In genomic region chr4:40875842-40876241, GRCm38 (mm10) we compare ENCODE assay signal across 9 mouse cellular contexts. TPM values are rescaled to one million over a fixed set of nuclear protein-coding genes. Genes with fewer than 3 reads are reported as not detected.
DNase-seq lines count a peak whose midpoint lies in the region; ATAC-seq and TF ChIP-seq lines count a peak whose summit lies in the region.
"Had no signal": no experiment of that assay in that cellular context is flagged by ENCODE, and none has a peak within 500 bp of the region (broad histone marks: within the 10 kb centered on the region; RNA-seq: fewer than 3 reads in every experiment).

No protein-coding gene starts in this region.

- H3K9me3 ChIP-seq in heart, embryonic 10.5 days = no peaks in the 10 kb centered on the region
- H3K9me3 ChIP-seq: neural tube, embryonic 13.5 days had no signal

- 89% methylated on average over 20 of the region's 20 CpGs for WGBS in heart, embryonic 10.5 days
- 86% methylated on average over 20 of the region's 20 CpGs for WGBS in small intestine, adult 2 months

- TF ChIP-seq POLR2A in small intestine, adult 2 months (IDR thresholded peaks at IDR 0.05; ENCODE audit: low read depth, low read length) = no peak

- DNase-seq in heart, embryonic 10.5 days (ENCODE audit: low spot score) = no peak
- DNase-seq in heart, postnatal 14 days = no peak
- peak; percentile 79 to 86 for DNase-seq in left cerebral cortex, adult 18-20 months (ENCODE audit: low spot score in 2 of 2)
- DNase-seq in urinary bladder, adult 2 months (ENCODE audit: low spot score) = no peak
- no peak for DNase-seq in adrenal gland, adult 8-10 months
- DNase-seq in cerebellum, adult 18-20 months = no peak

- ATAC-seq in common myeloid progenitor, adult 5-6 weeks (replicated peaks; ENCODE audit: low read depth, poor library complexity, severe bottlenecking) = peak; percentile 28

- peak overlapping the region; percentile 36; the same call in 1 of the 2 replicates for H3K27ac ChIP-seq in heart, embryonic 10.5 days
- H3K27ac ChIP-seq in small intestine, adult 2 months (ENCODE audit: insufficient read depth, low read depth, low read length) = no peak overlapping the region
- H3K27ac ChIP-seq: neural tube, embryonic 13.5 days had no signal

- H3K4me3 ChIP-seq in heart, embryonic 10.5 days = no peak overlapping the region
- H3K4me3 ChIP-seq in small intestine, adult 2 months (ENCODE audit: low read depth, low read length) = 0 out of 2 replicates have a peak overlapping the region, but pooled peaks have one; percentile 7
- H3K4me3 ChIP-seq: neural tube, embryonic 13.5 days had no signal

- intact Hi-C loops in heart, postnatal 14 days (cut with DNase I) = no loop called here

- H3K36me3 ChIP-seq in heart, embryonic 10.5 days = no peaks in the 10 kb centered on the region
- no peaks in the 10 kb centered on the region for H3K36me3 ChIP-seq in small intestine, adult 2 months (ENCODE audit: control insufficient read depth, insufficient read depth, low read length)
- H3K36me3 ChIP-seq: neural tube, embryonic 13.5 days had no signal

- no peak for TF ChIP-seq CTCF in small intestine, adult 2 months (IDR thresholded peaks at IDR 0.05; ENCODE audit: extremely low read depth, insufficient read length, insufficient replicate concordance, low read depth, low read length)

- H3K27me3 ChIP-seq in heart, embryonic 10.5 days (ENCODE audit: insufficient read depth, poor library complexity, severe bottlenecking) = no peaks in the 10 kb centered on the region
- H3K27me3 ChIP-seq in small intestine, adult 2 months (ENCODE audit: control insufficient read depth, insufficient read depth, low read length) = no peaks in the 10 kb centered on the region
- H3K27me3 ChIP-seq: neural tube, embryonic 13.5 days had no signal

- peaks cover 51% of the 10 kb centered on the region for H3K4me1 ChIP-seq in heart, embryonic 10.5 days
- peaks cover 23% of the 10 kb centered on the region for H3K4me1 ChIP-seq in small intestine, adult 2 months (ENCODE audit: control insufficient read depth, insufficient read depth, insufficient read length, low read length)

RNA-seq across cellular contexts. Expression of gene B4galt1, which starts 22.0 kb away (rescaled TPM):
- polyA plus RNA-seq in heart, embryonic 10.5 days (2016; fragmentation: Nextera tagmentation; extraction: Ambion mirVana) = 38.1 and 47.1 TPM in 2 replicates
- total RNA-seq in heart, postnatal 14 days (2021) = 10 to 100 TPM; 65.7 to 70.3 TPM
- total RNA-seq in common myeloid progenitor, adult 5-6 weeks (2017) = 27.0 and 34.7 TPM in 2 replicates
- total RNA-seq in left cerebral cortex, adult 18-20 months (2021) = 1 to 10 TPM; 4.7 to 5.4 TPM
- polyA plus RNA-seq in small intestine, adult 2 months (2012; rRNA removed) = 71.3 and 79.4 TPM in 2 replicates
- polyA plus RNA-seq in urinary bladder, adult 2 months (2012; rRNA removed) = 55.9 and 66.7 TPM in 2 replicates
- total RNA-seq in adrenal gland, adult 8-10 months (2022) = 10 to 100 TPM; 58.8 to 94.7 (median 64.4) TPM

RNA-seq across cellular contexts. Expression of gene Spink4, which starts 44.0 kb away (rescaled TPM):
- polyA plus RNA-seq in heart, embryonic 10.5 days (2016; fragmentation: Nextera tagmentation; extraction: Ambion mirVana) = 6.2 and 10.2 TPM in 2 replicates
- total RNA-seq in heart, postnatal 14 days (2021) = under 1 TPM in 1 of 2 experiments, not detected in 1; 0.90 TPM
- not detected in 2 replicates for total RNA-seq in common myeloid progenitor, adult 5-6 weeks (2017)
- total RNA-seq in left cerebral cortex, adult 18-20 months (2021) = not detected
- 3,894 and 7,223 TPM in 2 replicates for polyA plus RNA-seq in small intestine, adult 2 months (2012; rRNA removed)
- polyA plus RNA-seq in urinary bladder, adult 2 months (2012; rRNA removed) = 0.37 TPM in 1 of 2 replicates, not detected in the other
- total RNA-seq in adrenal gland, adult 8-10 months (2022) = 100 to 1,000 TPM in 2 of 4 experiments, not detected in 2; 117 to 151 TPM
- polyA plus RNA-seq: neural tube, embryonic 13.5 days had no signal

Comparison
In these comparisons a context has a peak if more than half of its experiments do, and no peak if none do; other contexts are left out.
1. DNase-seq: peak in left cerebral cortex, adult 18-20 months (2 of 2); none in heart, embryonic 10.5 days (single experiment), heart, postnatal 14 days (0 of 2), urinary bladder, adult 2 months (single experiment), adrenal gland, adult 8-10 months (single experiment) and cerebellum, adult 18-20 months (0 of 2).